Mouse (Mus musculus) testis, adult 2 months (tissue): ENCODE measurements around the gene Brms1l. TPM values are rescaled to one million over a fixed set of nuclear protein-coding genes. Genes with fewer than 3 reads are reported as not detected.
"Not testable (repeated sequence)": the region's sequence is repeated elsewhere in the genome, so short reads cannot be mapped to it uniquely, and the experiment has no call there.

Experiments used
- H3K27ac ChIP-seq: fragments of 200-500 bp; 2 replicates; pipeline ENCODE4 v1.5.1; 2012; ENCODE audit warnings: low read depth, low read length; ENCODE audit not compliant: control insufficient read depth, insufficient read depth
- H3K27me3 ChIP-seq: fragments of 200-500 bp; 2 replicates; pipeline ENCODE4 v1.6.1; 2012; ENCODE audit warnings: mild to moderate bottlenecking, low read length, moderate library complexity; ENCODE audit not compliant: control insufficient read depth, insufficient read depth
- H3K36me3 ChIP-seq: fragments of 200-500 bp; 2 replicates; pipeline ENCODE4 v1.6.1; 2012; ENCODE audit warnings: mild to moderate bottlenecking, low read length; ENCODE audit not compliant: control insufficient read depth, insufficient read depth
- H3K4me1 ChIP-seq: fragments of 200-500 bp; 2 replicates; pipeline ENCODE4 v1.6.1; 2012; ENCODE audit warnings: low read length; ENCODE audit not compliant: control insufficient read depth, insufficient read depth
- H3K4me3 ChIP-seq: fragments of 200-500 bp; 2 replicates; pipeline ENCODE4 v1.5.1; 2012; ENCODE audit warnings: low read depth, mild to moderate bottlenecking, low read length, moderate library complexity, mixed read lengths; ENCODE audit not compliant: control insufficient read depth
- CTCF ChIP-seq: fragments of 200-500 bp; IDR thresholded peaks from 2 replicates; pipeline ENCODE4 v1.5.1; 2012; ENCODE audit warnings: low read depth, mild to moderate bottlenecking, inconsistent platforms, low read length, moderate library complexity; ENCODE audit not compliant: control insufficient read depth, insufficient read depth, insufficient replicate concordance
- POLR2A ChIP-seq: fragments of 200-500 bp; IDR thresholded peaks from 2 replicates; pipeline ENCODE4 v1.6.1; 2012; ENCODE audit warnings: low read depth, mild to moderate bottlenecking, inconsistent platforms, low read length, moderate library complexity; ENCODE audit not compliant: control insufficient read depth
- polyA plus RNA-seq: library from polyadenylated mRNA; depleted of rRNA; stranded (reverse); fragments of >200 nt; gene quantifications from 2 replicates; pipeline ENCODE4 v1.2.3, GENCODE M21; 2012; rRNA removed

Brms1l gene
- 9.0 and 13.6 TPM in 2 replicates for polyA plus RNA-seq

DNA sequence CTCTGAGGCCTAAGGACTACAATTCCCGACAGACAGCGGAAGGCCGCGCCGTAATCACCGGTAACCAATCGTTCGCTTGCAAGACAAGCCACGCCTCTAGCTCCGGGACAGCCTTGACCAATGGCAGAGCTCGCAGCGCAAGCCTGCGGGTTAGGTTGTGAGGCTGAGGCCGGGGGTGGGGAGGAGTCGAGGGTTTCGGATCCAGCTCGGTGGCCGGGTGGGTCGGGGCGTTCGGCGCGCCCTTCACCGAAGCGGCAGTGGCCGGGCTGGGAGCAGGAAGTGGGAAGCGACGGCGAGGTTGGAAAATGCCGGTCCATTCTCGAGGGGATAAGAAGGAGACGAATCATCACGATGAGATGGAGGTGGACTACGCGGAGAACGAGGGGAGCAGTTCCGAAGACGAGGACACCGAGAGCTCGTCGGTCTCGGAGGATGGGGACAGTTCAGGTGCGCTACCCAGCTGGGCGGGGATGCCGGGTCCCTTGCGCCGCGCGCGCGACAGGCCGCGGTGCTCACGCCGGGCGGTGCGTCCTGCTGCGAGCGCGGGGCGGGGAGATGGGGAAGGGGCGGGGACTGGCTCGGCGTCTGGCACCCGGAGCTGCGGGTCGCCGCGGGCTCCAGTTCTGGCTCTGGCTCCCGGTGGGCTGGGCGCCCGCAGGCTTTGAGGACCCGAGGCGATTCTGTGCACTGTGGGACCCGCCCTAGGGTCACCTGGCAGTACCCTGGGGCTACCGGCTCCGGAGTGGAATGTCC, at the start of gene Brms1l:
Gene Brms1l (plus strand): TSS at position 126 of the 753 bp plus-strand sequence.
- Histone ChIP-seq H3K36me3 (no peaks in the 10 kb centered on the region), H3K4me1 (peaks cover 2% of the 10 kb centered on the region; the same call in 1 of the 2 replicates), H3K4me3 (peak within 1 kb of the TSS; percentile 94), H3K27me3 (no peaks in the 10 kb centered on the region), H3K27ac (peak within 1 kb of the TSS; percentile 95)
- TF ChIP-seq CTCF (no peak), POLR2A (peak; percentile 82)

DNA sequence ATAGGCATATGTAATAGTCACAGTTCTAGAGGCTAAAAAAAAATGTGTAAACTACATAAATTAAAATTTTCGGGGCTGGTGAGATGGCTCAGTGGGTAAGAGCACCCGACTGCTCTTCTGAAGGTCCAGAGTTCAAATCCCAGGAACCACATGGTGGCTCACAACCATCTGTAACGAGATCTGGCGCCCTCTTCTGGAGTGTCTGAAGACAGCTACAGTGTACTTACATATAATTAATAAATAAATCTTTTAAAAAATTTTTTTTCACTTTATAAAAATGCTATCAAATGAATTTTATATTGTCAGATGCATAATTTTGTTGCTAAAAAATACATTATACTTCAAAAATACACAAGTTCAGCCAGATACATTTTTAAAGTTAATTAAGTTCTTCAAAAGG, 41.6 kb upstream of the Brms1l start:
- H3K27me3 ChIP-seq, H3K4me3 ChIP-seq, H3K36me3 ChIP-seq, H3K27ac ChIP-seq, H3K4me1 ChIP-seq: not testable (repeated sequence)

DNA sequence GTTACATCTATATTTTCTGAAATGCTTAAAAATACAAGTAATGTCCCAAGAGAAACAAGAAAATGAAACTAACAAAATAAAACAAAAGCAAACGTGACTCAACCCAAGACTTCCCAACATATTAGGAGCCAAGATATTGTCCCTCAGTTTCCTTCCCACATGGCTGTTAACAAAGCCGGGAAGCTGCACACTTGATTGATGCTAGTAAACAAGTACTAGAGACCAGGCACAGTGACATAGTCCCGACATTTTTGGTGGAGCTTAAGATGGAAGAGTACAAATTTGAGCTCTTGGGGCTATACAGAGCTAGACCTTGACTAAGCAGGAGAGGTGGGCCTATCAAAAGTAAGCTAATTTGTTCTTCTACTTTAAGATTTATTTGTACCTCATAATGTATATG, 39.0 kb upstream of the Brms1l start:
- no peak overlapping the region for H3K4me3 ChIP-seq
- TF ChIP-seq CTCF (no peak), POLR2A (no peak)
- H3K27ac ChIP-seq, result no peak overlapping the region
- no peaks in the 10 kb centered on the region for H3K4me1 ChIP-seq
- H3K36me3 ChIP-seq, result no peaks in the 10 kb centered on the region
- no peaks in the 10 kb centered on the region for H3K27me3 ChIP-seq

DNA sequence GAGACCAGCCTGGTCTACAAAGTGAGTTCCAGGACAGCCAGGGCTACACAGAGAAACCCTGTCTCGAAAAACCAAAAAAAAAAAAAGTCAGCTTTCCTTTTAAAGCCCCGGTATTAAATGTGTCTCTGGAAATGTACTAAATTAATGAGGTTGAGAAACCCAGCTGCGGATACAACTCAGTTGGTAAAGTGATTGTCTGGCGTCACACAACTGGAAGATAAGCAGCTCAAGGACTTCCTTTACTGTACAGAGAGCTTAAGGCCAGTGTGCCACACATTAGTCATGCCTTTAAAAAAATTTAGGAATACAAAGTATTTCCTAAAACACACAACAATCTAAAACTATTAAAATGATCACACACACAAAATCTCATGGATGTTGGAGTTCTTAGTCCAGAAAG, 37.4 kb upstream of the Brms1l start:
- Histone ChIP-seq H3K4me1 (no peaks in the 10 kb centered on the region), H3K4me3 (no peak overlapping the region), H3K27me3 (no peaks in the 10 kb centered on the region), H3K27ac (no peak overlapping the region), H3K36me3 (no peaks in the 10 kb centered on the region)
- no peak for TF ChIP-seq POLR2A
- no peak for TF ChIP-seq CTCF

DNA sequence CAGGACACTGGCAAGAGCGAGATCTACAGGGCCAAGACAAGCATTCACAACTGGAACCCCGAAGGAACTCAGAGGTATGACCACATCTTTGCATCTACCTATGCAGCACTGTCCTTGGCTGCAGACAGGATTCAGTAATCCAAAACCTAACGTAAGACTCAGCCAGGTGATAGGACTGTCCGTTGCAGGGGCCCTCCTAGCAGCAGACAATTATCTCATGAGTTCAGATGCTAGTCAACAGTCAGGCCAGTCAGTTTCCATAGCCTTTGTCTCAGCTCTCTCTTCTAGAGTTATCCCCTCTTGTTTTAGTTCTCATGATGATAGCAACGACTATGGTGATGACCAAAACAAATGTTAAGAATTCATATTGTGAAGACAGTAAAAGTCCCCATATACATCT, 36.0 kb upstream of the Brms1l start:
- TF ChIP-seq CTCF, result no peak
- no peak for TF ChIP-seq POLR2A

DNA sequence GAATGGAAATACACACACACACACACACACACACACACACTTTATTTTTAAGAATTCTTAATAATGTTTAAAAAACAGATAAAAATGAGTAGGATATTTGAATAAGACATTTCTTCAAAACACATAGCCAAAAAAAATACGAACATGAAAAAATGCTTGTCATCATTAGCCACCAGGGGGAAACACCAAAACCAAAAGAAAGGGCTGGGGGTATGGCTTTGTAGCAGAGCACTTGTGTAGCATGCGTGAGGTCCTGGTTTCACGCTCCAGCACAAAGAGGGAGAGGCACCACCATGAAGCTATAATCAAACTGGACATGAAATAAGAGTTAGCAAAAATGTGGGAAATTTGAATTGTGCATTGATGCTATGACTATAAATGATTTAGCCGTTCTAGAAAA, 35.0 kb upstream of the Brms1l start:
- no peaks in the 10 kb centered on the region for H3K4me1 ChIP-seq
- no peak overlapping the region for H3K27ac ChIP-seq
- no peak for TF ChIP-seq CTCF
- no peak for TF ChIP-seq POLR2A
- H3K4me3 ChIP-seq, result no peak overlapping the region
- no peaks in the 10 kb centered on the region for H3K27me3 ChIP-seq
- H3K36me3 ChIP-seq, result no peaks in the 10 kb centered on the region

More for the DNA sequence above, 36.0 kb upstream of the Brms1l start:
- no peaks in the 10 kb centered on the region for H3K27me3 ChIP-seq
- no peaks in the 10 kb centered on the region for H3K4me1 ChIP-seq
- no peak overlapping the region for H3K4me3 ChIP-seq
- H3K36me3 ChIP-seq, result no peaks in the 10 kb centered on the region
- no peak overlapping the region for H3K27ac ChIP-seq

DNA sequence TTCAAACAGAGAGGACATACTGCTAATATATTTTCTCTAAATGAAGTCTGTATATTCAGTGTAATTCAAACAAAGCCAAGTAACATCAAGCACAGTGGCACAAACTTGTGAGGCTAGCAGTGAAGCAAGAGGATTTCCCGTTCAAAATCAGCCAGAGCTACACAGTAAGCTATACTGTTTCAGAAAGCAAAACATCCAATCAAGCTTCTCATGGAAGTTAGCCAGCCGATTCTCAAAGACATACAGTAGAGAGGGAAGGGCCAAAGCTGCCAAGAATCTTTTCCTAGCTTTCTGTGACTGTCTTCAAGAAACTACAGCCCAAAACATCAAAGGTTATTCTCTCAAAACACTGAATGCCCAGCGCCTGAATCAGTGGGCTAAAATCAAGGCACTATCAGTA, 31.1 kb upstream of the Brms1l start:
- H3K36me3 ChIP-seq, result no peaks in the 10 kb centered on the region
- no peak overlapping the region for H3K27ac ChIP-seq
- H3K4me1 ChIP-seq, result no peaks in the 10 kb centered on the region
- no peaks in the 10 kb centered on the region for H3K27me3 ChIP-seq
- H3K4me3 ChIP-seq, result no peak overlapping the region
- TF ChIP-seq POLR2A, result no peak
- TF ChIP-seq CTCF, result no peak

DNA sequence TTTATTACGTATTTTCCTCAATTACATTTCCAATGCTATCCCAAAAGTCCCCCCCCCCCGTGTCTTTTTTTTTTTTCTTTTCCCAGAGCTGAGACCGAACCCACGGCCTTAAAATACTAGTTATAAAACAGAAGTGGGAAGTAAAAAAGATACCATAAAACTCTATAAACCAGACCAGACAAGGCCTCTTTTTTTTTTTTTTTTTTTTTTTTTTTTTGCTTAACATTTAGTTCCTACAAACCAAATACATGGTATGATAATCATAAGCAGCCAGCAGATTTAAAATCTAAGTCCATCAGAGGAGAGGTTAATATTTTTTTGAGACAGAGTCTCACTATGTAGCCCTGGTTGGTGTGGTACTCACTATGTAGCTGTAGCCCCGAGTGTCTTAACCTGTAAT, 19.6 kb upstream of the Brms1l start:
- TF ChIP-seq CTCF (no peak), POLR2A (no peak)
- H3K27ac ChIP-seq, result no peak overlapping the region
- no peaks in the 10 kb centered on the region for H3K27me3 ChIP-seq
- H3K4me3 ChIP-seq, result no peak overlapping the region
- peaks cover 4% of the 10 kb centered on the region for H3K4me1 ChIP-seq
- H3K36me3 ChIP-seq, result no peaks in the 10 kb centered on the region; the same call in 1 of the 2 replicates
